ENCODE assay signal across 24 mouse cellular contexts in genomic region chr16:56870458-56870857, GRCm38 (mm10). TPM values are rescaled to one million over a fixed set of nuclear protein-coding genes. Genes with fewer than 3 reads are reported as not detected.
"Had no signal": no experiment of that assay in that cellular context is flagged by ENCODE, and none has a peak within 500 bp of the region (broad histone marks: within the 10 kb centered on the region; RNA-seq: fewer than 3 reads in every experiment).

No protein-coding gene starts in this region.

- H3K4me1 ChIP-seq: intestine, embryonic 15.5 days; limb, embryonic 13.5 days; liver, embryonic 12.5 days; liver, embryonic 15.5 days had no signal

- H3K4me3 ChIP-seq: intestine, embryonic 15.5 days; limb, embryonic 13.5 days; liver, embryonic 12.5 days; liver, embryonic 15.5 days had no signal

- H3K27me3 ChIP-seq: intestine, embryonic 15.5 days; limb, embryonic 13.5 days; liver, embryonic 12.5 days; liver, embryonic 15.5 days had no signal

- DNase-seq: kidney, adult 11 months; left cerebral cortex, postnatal 4 days; liver; lung, postnatal 4 days; midbrain, embryonic 14.5 days; retina, postnatal 1 day; right cerebral cortex, postnatal 25 days; thymus, adult 2 months; thymus, postnatal 14 days; thymus, postnatal 4 days had no signal

- H3K36me3 ChIP-seq: intestine, embryonic 15.5 days; limb, embryonic 13.5 days; liver, embryonic 12.5 days; liver, embryonic 15.5 days had no signal

- H3K27ac ChIP-seq: intestine, embryonic 15.5 days; limb, embryonic 13.5 days; liver, embryonic 12.5 days; liver, embryonic 15.5 days; stomach, postnatal 0 days had no signal

RNA-seq across cellular contexts. Expression of gene Tmem45a, which starts 15.5 kb away (rescaled TPM):
- total RNA-seq: megakaryocyte progenitor cell, adult 5-6 weeks; megakaryocyte-erythroid progenitor cell, adult 5-6 weeks had no signal

RNA-seq across cellular contexts. Expression of gene Lnp1, which starts 57.4 kb away (rescaled TPM):
- total RNA-seq: megakaryocyte progenitor cell, adult 5-6 weeks; megakaryocyte-erythroid progenitor cell, adult 5-6 weeks; midbrain, postnatal 0 days had no signal
- polyA plus RNA-seq: intestine, embryonic 15.5 days; kidney, embryonic 14.5 days; liver, embryonic 12.5 days; liver, embryonic 15.5 days; midbrain, embryonic 11.5 days; midbrain, embryonic 14.5 days; neural tube, embryonic 11.5 days; neural tube, embryonic 14.5 days; spleen, adult 2 months; stomach, embryonic 14.5 days; stomach, postnatal 0 days; thymus, adult 2 months had no signal
